Mouse (Mus musculus) liver, embryonic 14.5 days (tissue): ENCODE measurements around the gene March1. TPM values are rescaled to one million over a fixed set of nuclear protein-coding genes. Genes with fewer than 3 reads are reported as not detected.
"Not testable (repeated sequence)": the region's sequence is repeated elsewhere in the genome, so short reads cannot be mapped to it uniquely, and the experiment has no call there.

ENCODE experiments used
- ATAC-seq: fragments of 200-750 bp; cut with Nextera tagmentation; 2 replicates; pipeline ENCODE4 v1.8.0; 2017; ENCODE audit warnings: moderate number of reproducible peaks, mild to moderate bottlenecking, moderate library complexity; ENCODE audit not compliant: insufficient read depth
- DNase-seq, 3 experiments: peaks; one replicate each; pipeline ENCODE4 v3.0.0-alpha.2; 2012 to 2013; ENCODE audit warnings: low read depth in 3 of 3, low spot score in 3 of 3
- H3K27ac ChIP-seq: fragments of 300-500 bp; sonication (generic); 2 replicates; pipeline ENCODE4 v1.5.1; 2014; ENCODE audit warnings: moderate library complexity, mild to moderate bottlenecking, control low read depth, inconsistent platforms
- H3K27me3 ChIP-seq: fragments of 300-500 bp; sonication (generic); 2 replicates; pipeline ENCODE4 v1.6.1; 2014; ENCODE audit warnings: mild to moderate bottlenecking, low read length, moderate library complexity; ENCODE audit not compliant: control insufficient read depth, insufficient read depth
- H3K36me3 ChIP-seq: fragments of 300-500 bp; sonication (generic); replicated peaks from 2 replicates; pipeline ENCODE4 v1.6.1; 2014; ENCODE audit warnings: low read depth; ENCODE audit not compliant: control insufficient read depth, insufficient read depth
- H3K4me1 ChIP-seq, 2 experiments: fragments of 200-500 bp in 1 of 2; fragments of 300-500 bp in 1 of 2; sonication (generic) in 1 of 2; replicated peaks; 2 replicates each; pipeline ENCODE4 v1.6.1; 2012 to 2014; ENCODE audit warnings: antibody characterized with exemption in 1 of 2, inconsistent platforms in 1 of 2, low read length in 1 of 2; ENCODE audit not compliant: control insufficient read depth in 2 of 2, insufficient read depth in 2 of 2
- H3K4me2 ChIP-seq: fragments of 300-500 bp; sonication (generic); 2 replicates; pipeline ENCODE4 v1.6.1; 2014; ENCODE audit warnings: low read depth, mild to moderate bottlenecking, control low read depth, moderate library complexity
- H3K4me3 ChIP-seq, 2 experiments: fragments of 200-500 bp in 1 of 2; fragments of 300-500 bp in 1 of 2; sonication (generic) in 1 of 2; 2 replicates each; pipeline ENCODE4 v1.5.1; 2012 to 2014; ENCODE audit warnings: low read depth in 2 of 2, low read length in 2 of 2, mild to moderate bottlenecking in 2 of 2, control low read depth in 1 of 2, inconsistent platforms in 1 of 2, moderate library complexity in 1 of 2; ENCODE audit not compliant: insufficient read depth in 1 of 2
- H3K9ac ChIP-seq: fragments of 300-500 bp; sonication (generic); replicated peaks from 2 replicates; pipeline ENCODE4 v1.6.1; 2014; ENCODE audit warnings: mild to moderate bottlenecking, control low read depth, moderate library complexity
- H3K9me3 ChIP-seq: fragments of 300-500 bp; sonication (generic); 2 replicates; pipeline ENCODE4 v1.6.1; 2016; ENCODE audit warnings: low read length, mixed read lengths; ENCODE audit not compliant: control insufficient read depth
- CTCF ChIP-seq: IDR thresholded peaks from 2 replicates; pipeline ENCODE4 v1.5.1; 2016; ENCODE audit warnings: antibody characterized with exemption, low read depth, control low read depth
- EP300 ChIP-seq: IDR thresholded peaks from 2 replicates; pipeline ENCODE4 v1.6.1; 2016; ENCODE audit warnings: antibody characterized with exemption, low read depth
- WGBS: fragments of 180-500 bp; shearing (Covaris S2); extraction: QIAGEN DNeasy Blood & Tissue Kit; methylation state at CpG from one replicate; pipeline ENCODE4 v1.1.7; 2014; ENCODE audit not compliant: insufficient replicate concordance; 5-methylcytosine and 5-hydroxymethylcytosine counted together
- polyA plus RNA-seq, 2 experiments: library from polyadenylated mRNA; depleted of rRNA in 1 of 2; stranded (reverse) in 1 of 2; unstranded in 1 of 2; fragments of >200 nt; fragmentation: Nextera tagmentation in 1 of 2; extraction: Ambion mirVana in 1 of 2; gene quantifications; 2 replicates each; pipeline versions ENCODE4 v1.2.1 to v1.2.3; 2012 to 2014

Gene March1
- polyA plus RNA-seq, 2 experiments = 0.60 to 0.94 TPM

- DNase-seq (no peak), ATAC-seq (no peak)
- 41% methylated on average over 2 of the region's 2 CpGs for WGBS
- no peak overlapping the region for H3K9ac ChIP-seq
- H3K4me1 ChIP-seq = no peaks in the 10 kb centered on the region
- H3K4me3 ChIP-seq = no peak overlapping the region
- no peaks in the 10 kb centered on the region for H3K27me3 ChIP-seq
- no peak overlapping the region for H3K27ac ChIP-seq
- no peak overlapping the region for H3K4me2 ChIP-seq
- TF ChIP-seq CTCF = no peak
- TF ChIP-seq EP300 = no peak
- no peaks in the 10 kb centered on the region for H3K36me3 ChIP-seq
- no peaks in the 10 kb centered on the region for H3K9me3 ChIP-seq
Measured at GRCm38 (mm10) chr8:66413101-66413500, 795.4 kb downstream of the March1 start.

DNA sequence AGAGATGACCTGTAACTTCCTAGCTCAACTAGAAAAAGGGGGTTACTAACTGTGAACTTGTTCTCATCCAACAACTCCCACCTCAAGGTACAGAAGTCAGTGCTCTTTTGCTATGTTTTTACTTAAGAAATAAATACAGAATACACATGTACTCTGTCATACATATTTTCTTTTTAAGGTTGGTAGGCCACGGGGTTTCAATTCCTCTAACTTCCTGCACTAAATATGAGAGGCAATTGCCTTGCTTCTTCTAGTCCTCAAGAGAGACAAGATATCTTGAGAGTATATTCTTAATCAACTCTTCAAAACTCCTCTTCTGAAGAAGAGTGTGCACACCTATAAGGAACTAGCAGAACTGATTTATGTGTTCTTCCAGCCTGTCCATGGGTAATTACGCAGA, 797.5 kb downstream of the March1 start:
- no peak overlapping the region for H3K27ac ChIP-seq
- no peak overlapping the region for H3K9ac ChIP-seq
- no peaks in the 10 kb centered on the region for H3K27me3 ChIP-seq
- no peak overlapping the region for H3K4me2 ChIP-seq
- ATAC-seq = no peak
- no peaks in the 10 kb centered on the region for H3K36me3 ChIP-seq
- H3K4me1 ChIP-seq = no peaks in the 10 kb centered on the region
- no peak overlapping the region for H3K4me3 ChIP-seq
- TF ChIP-seq EP300 = no peak
- no peak for TF ChIP-seq CTCF
- DNase-seq = no peak
- 58% methylated on average over 2 of the region's 2 CpGs for WGBS
- H3K9me3 ChIP-seq = no peaks in the 10 kb centered on the region

DNA sequence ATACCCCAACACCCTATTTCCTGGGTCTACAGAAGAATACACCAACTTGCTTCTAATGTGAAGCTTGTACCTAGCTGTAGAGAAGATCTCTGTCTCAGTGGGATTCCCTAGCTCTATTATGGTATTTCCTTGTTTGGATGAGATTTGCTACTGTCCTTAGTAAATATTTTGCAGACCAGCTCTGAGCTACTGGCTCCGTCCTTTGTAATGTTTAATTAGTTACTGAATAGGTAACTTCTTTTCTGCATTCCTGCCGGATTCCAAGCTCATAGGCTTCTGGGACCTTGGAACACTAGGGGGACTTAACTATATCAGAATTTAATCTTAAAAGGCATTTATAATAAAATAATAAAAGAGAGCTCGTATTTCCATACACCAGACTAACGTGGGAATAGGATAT, 799.9 kb downstream of the March1 start:
- not testable (repeated sequence) for H3K4me2 ChIP-seq, DNase-seq, H3K4me1 ChIP-seq, ATAC-seq, H3K9me3 ChIP-seq, H3K9ac ChIP-seq, H3K27me3 ChIP-seq, H3K27ac ChIP-seq, H3K4me3 ChIP-seq, H3K36me3 ChIP-seq
- WGBS = 71% methylated on average over 4 of the region's 4 CpGs

DNA sequence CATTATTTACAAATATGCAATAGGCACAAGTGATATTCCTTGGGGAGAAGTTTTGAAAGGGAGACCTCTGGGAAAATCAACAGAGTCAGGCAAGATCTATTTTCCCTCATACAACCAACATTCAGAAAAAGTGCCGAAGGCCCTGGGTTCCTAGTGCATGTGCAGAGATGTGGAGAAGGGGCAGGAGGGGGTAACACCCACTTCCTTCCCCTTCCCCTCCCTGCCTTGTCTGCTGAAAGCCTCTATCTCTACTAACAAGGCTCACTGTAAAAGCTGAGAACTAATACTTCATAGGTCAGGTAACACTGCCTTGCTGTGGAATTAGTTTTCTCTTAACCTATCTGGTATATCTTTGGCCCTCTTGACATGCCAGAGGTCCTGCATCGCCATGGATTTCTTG, 812.9 kb downstream of the March1 start:
- no peak overlapping the region for H3K4me2 ChIP-seq
- TF ChIP-seq CTCF = no peak
- TF ChIP-seq EP300 = no peak
- H3K9me3 ChIP-seq = no peaks in the 10 kb centered on the region
- H3K27me3 ChIP-seq = no peaks in the 10 kb centered on the region
- no peak overlapping the region for H3K27ac ChIP-seq
- H3K4me3 ChIP-seq = no peak overlapping the region
- no peak for DNase-seq
- no peak overlapping the region for H3K9ac ChIP-seq
- no peaks in the 10 kb centered on the region for H3K36me3 ChIP-seq
- 35% methylated on average over 2 of the region's 2 CpGs for WGBS
- ATAC-seq = no peak
- no peaks in the 10 kb centered on the region for H3K4me1 ChIP-seq

DNA sequence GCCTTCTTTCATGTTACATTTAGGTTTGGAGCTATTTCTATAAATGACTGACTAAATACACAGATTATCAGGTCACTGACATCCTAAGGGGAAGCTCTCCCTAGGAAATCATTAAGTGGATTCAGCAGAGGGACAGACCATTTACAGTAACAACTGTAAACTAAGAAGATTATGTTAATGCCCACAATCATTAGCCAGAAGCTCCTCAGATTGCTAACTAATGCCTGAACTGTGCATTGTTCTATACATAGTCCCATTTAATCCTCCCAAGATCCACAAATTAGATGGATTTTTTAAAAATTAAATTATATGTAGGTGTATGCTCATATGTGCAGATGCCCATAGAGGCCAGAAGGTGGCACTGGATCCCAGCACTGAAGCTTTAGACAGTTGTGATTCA, 815.9 kb downstream of the March1 start:
- Histone ChIP-seq H3K4me1 (no peaks in the 10 kb centered on the region; a peak in 1 of 4 replicates), H3K4me3 (no peak overlapping the region)
- no peak for ATAC-seq

GRCm38 (mm10) chr8:66436804-66437203, 819.1 kb downstream of the March1 start:
- TF ChIP-seq CTCF (no peak), EP300 (no peak)
- peaks cover 0 to 2% of the 10 kb centered on the region in 2 experiments; a peak in 1 of 4 replicates for H3K4me1 ChIP-seq
- no peaks in the 10 kb centered on the region for H3K27me3 ChIP-seq
- no peaks in the 10 kb centered on the region for H3K9me3 ChIP-seq
- H3K27ac ChIP-seq = no peak overlapping the region
- WGBS = 81% methylated on average over 1 of the region's 1 CpGs
- H3K4me2 ChIP-seq = no peak overlapping the region
- H3K4me3 ChIP-seq = no peak overlapping the region
- H3K36me3 ChIP-seq = no peaks in the 10 kb centered on the region
- no peak overlapping the region for H3K9ac ChIP-seq
- ATAC-seq = no peak
- no peak for DNase-seq

More for the DNA sequence above, 815.9 kb downstream of the March1 start:
- Histone ChIP-seq H3K36me3 (no peaks in the 10 kb centered on the region), H3K4me2 (no peak overlapping the region), H3K9ac (no peak overlapping the region), H3K27ac (no peak overlapping the region), H3K27me3 (no peaks in the 10 kb centered on the region), H3K9me3 (no peaks in the 10 kb centered on the region)
- no peak for TF ChIP-seq CTCF
- DNase-seq = no peak
